Mouse (Mus musculus): Measurements from ENCODE around the gene Lrrc4b. TPM values are rescaled to one million over a fixed set of nuclear protein-coding genes. Genes with fewer than 3 reads are reported as not detected.

Gene Lrrc4b
- polyA plus RNA-seq, 1 experiment = not detected

- Histone ChIP-seq H3K79me2 (ENCODE audit: control insufficient read depth, insufficient read depth) (no peaks in the 10 kb centered on the region), H3K4me3 (no peak overlapping the region), H3K4me2 (ENCODE audit: low read depth) (peak overlapping the region; percentile 2), H3ac (ENCODE audit: control insufficient read depth, insufficient read length) (no peak overlapping the region), H3K27me3 (ENCODE audit: control insufficient read depth, insufficient read depth, insufficient read length) (peaks cover 20% of the 10 kb centered on the region), H3K36me3 (ENCODE audit: control insufficient read depth, insufficient read depth) (no peaks in the 10 kb centered on the region)
- no peak for TF ChIP-seq USF1 (IDR thresholded peaks at IDR 0.05; ENCODE audit: low read depth)
These were observed 24.4 kb downstream of the Lrrc4b start for GRCm38 (mm10) chr7:44453256-44453655.

- no peak overlapping the region for H3K4me2 ChIP-seq (ENCODE audit: low read depth)
These were observed 27.5 kb downstream of the Lrrc4b start for GRCm38 (mm10) chr7:44456302-44456701.

GRCm38 (mm10) chr7:44460067-44460466 is 31.2 kb downstream of the Lrrc4b start:
- Histone ChIP-seq H3K27me3 (ENCODE audit: control insufficient read depth, insufficient read depth, insufficient read length) (peaks cover 50% of the 10 kb centered on the region), H3K36me3 (ENCODE audit: control insufficient read depth, insufficient read depth) (no peaks in the 10 kb centered on the region), H3K79me2 (ENCODE audit: control insufficient read depth, insufficient read depth) (no peaks in the 10 kb centered on the region), H3K4me3 (no peak overlapping the region), H3ac (ENCODE audit: control insufficient read depth, insufficient read length) (no peak overlapping the region), H3K4me2 (ENCODE audit: low read depth) (no peak overlapping the region)
- TF ChIP-seq CEBPB (IDR thresholded peaks at IDR 0.05; ENCODE audit: insufficient read depth, poor library complexity, severe bottlenecking) (no peak), POLR2A (IDR thresholded peaks at IDR 0.05; ENCODE audit: insufficient read length, low read depth) (no peak), USF1 (IDR thresholded peaks at IDR 0.05; ENCODE audit: low read depth) (no peak), MAX (IDR thresholded peaks at IDR 0.05; ENCODE audit: low read depth) (no peak), POLR2AphosphoS2 (IDR thresholded peaks at IDR 0.05; ENCODE audit: insufficient read length, low read depth) (no peak), MYOD1 (IDR thresholded peaks at IDR 0.05; ENCODE audit: control insufficient read depth in 1 of 3, insufficient read length in 2 of 3, low read depth in 2 of 3) (no peak), TCF12 (IDR thresholded peaks at IDR 0.05; ENCODE audit: insufficient read depth, poor library complexity, severe bottlenecking) (no peak), SRF (IDR thresholded peaks at IDR 0.05; ENCODE audit: control insufficient read depth, insufficient read length, low read depth) (no peak), E2F4 (IDR thresholded peaks at IDR 0.05; ENCODE audit: insufficient read depth) (no peak), MYOG (IDR thresholded peaks at IDR 0.05; ENCODE audit: control insufficient read depth in 1 of 3, insufficient read depth in 1 of 3, insufficient read length in 2 of 3, low read depth in 2 of 3) (no peak), REST (IDR thresholded peaks at IDR 0.05; ENCODE audit: insufficient read depth, insufficient read length) (no peak), TCF3 (IDR thresholded peaks at IDR 0.05; ENCODE audit: insufficient read length, low read depth) (no peak)

More at GRCm38 (mm10) chr7:44456302-44456701, 27.5 kb downstream of the Lrrc4b start:
- no peaks in the 10 kb centered on the region for H3K36me3 ChIP-seq (ENCODE audit: control insufficient read depth, insufficient read depth)
- no peak overlapping the region for H3ac ChIP-seq (ENCODE audit: control insufficient read depth, insufficient read length)
- H3K27me3 ChIP-seq (ENCODE audit: control insufficient read depth, insufficient read depth, insufficient read length) = peaks cover 23% of the 10 kb centered on the region
- no peak for TF ChIP-seq E2F4 (IDR thresholded peaks at IDR 0.05; ENCODE audit: insufficient read depth)
- no peak for TF ChIP-seq MYOG (IDR thresholded peaks at IDR 0.05; ENCODE audit: control insufficient read depth in 1 of 3, insufficient read depth in 1 of 3, insufficient read length in 2 of 3, low read depth in 2 of 3)
- no peak for TF ChIP-seq POLR2AphosphoS2 (IDR thresholded peaks at IDR 0.05; ENCODE audit: insufficient read length, low read depth)
- H3K4me3 ChIP-seq = no peak overlapping the region
- no peaks in the 10 kb centered on the region for H3K79me2 ChIP-seq (ENCODE audit: control insufficient read depth, insufficient read depth)

GRCm38 (mm10) chr7:44460767-44461502 is 32.1 kb downstream of the Lrrc4b start:
- peaks cover 50% of the 10 kb centered on the region for H3K27me3 ChIP-seq (ENCODE audit: control insufficient read depth, insufficient read depth, insufficient read length)

GRCm38 (mm10) chr7:44461503-44462217 is 32.8 kb downstream of the Lrrc4b start:
- TF ChIP-seq MYOD1 (IDR thresholded peaks at IDR 0.05; ENCODE audit: control insufficient read depth in 1 of 3, insufficient read length in 2 of 3, low read depth in 2 of 3) (no peak), SRF (IDR thresholded peaks at IDR 0.05; ENCODE audit: control insufficient read depth, insufficient read length, low read depth) (no peak), E2F4 (IDR thresholded peaks at IDR 0.05; ENCODE audit: insufficient read depth) (no peak), POLR2AphosphoS2 (IDR thresholded peaks at IDR 0.05; ENCODE audit: insufficient read length, low read depth) (no peak), MYOG (IDR thresholded peaks at IDR 0.05; ENCODE audit: control insufficient read depth in 1 of 3, insufficient read depth in 1 of 3, insufficient read length in 2 of 3, low read depth in 2 of 3) (no peak)
- Histone ChIP-seq H3K79me2 (ENCODE audit: control insufficient read depth, insufficient read depth) (no peaks in the 10 kb centered on the region), H3K4me2 (ENCODE audit: low read depth) (no peak overlapping the region), H3K27me3 (ENCODE audit: control insufficient read depth, insufficient read depth, insufficient read length) (peaks cover 50% of the 10 kb centered on the region), H3ac (ENCODE audit: control insufficient read depth, insufficient read length) (no peak overlapping the region), H3K36me3 (ENCODE audit: control insufficient read depth, insufficient read depth) (no peaks in the 10 kb centered on the region), H3K4me3 (no peak overlapping the region)

More at GRCm38 (mm10) chr7:44460767-44461502, 32.1 kb downstream of the Lrrc4b start:
- no peak overlapping the region for H3ac ChIP-seq (ENCODE audit: control insufficient read depth, insufficient read length)
- TF ChIP-seq USF1 (IDR thresholded peaks at IDR 0.05; ENCODE audit: low read depth) = no peak
- H3K4me2 ChIP-seq (ENCODE audit: low read depth) = no peak overlapping the region
- H3K36me3 ChIP-seq (ENCODE audit: control insufficient read depth, insufficient read depth) = no peaks in the 10 kb centered on the region
- H3K79me2 ChIP-seq (ENCODE audit: control insufficient read depth, insufficient read depth) = no peaks in the 10 kb centered on the region
- no peak overlapping the region for H3K4me3 ChIP-seq
